Mouse (Mus musculus): ENCODE results near the gene Hectd3. TPM values are rescaled to one million over a fixed set of nuclear protein-coding genes. Genes with fewer than 3 reads are reported as not detected.

Hectd3 gene
- total RNA-seq (2021) = 10 to 100 TPM; 27.0 to 32.6 TPM
- long read RNA-seq, experiment 1, full-length matches to known transcripts = 15 of 25 reads
- long read RNA-seq, experiment 1, partial matches to known transcripts = 5 of 25 reads
- long read RNA-seq, experiment 1, other reads (novel, unspliced or antisense) = 5 of 25 reads
- long read RNA-seq, experiment 2, full-length matches to known transcripts = 34 of 52 reads
- long read RNA-seq, experiment 2, partial matches to known transcripts = 4 of 52 reads
- long read RNA-seq, experiment 2, other reads (novel, unspliced or antisense) = 14 of 52 reads

- no peak for DNase-seq (ENCODE audit: low spot score in 2 of 2)
These were observed at the start of gene Hectd3 for GRCm38 (mm10) chr4:116995131-116995797. TSS of gene Hectd3 (plus strand) at chr4:116995317.

- DNase-seq (ENCODE audit: low spot score in 2 of 2) = no peak
These were observed 43.5 kb upstream of the Hectd3 start for GRCm38 (mm10) chr4:116951642-116952041.

- DNase-seq (ENCODE audit: low spot score in 2 of 2) = no peak
These were observed 40.2 kb upstream of the Hectd3 start for GRCm38 (mm10) chr4:116954951-116955350.

GRCm38 (mm10) chr4:116976503-116976902 lies 18.6 kb upstream of the Hectd3 start:
- DNase-seq (ENCODE audit: low spot score in 2 of 2) = no peak

- no peak for DNase-seq (ENCODE audit: low spot score in 2 of 2)
These were observed 9.4 kb upstream of the Hectd3 start for GRCm38 (mm10) chr4:116985681-116986080.

- DNase-seq (ENCODE audit: low spot score in 2 of 2) = peak; percentile 38 to 75
These were observed 8.6 kb upstream of the Hectd3 start for GRCm38 (mm10) chr4:116986400-116987121.

- DNase-seq (ENCODE audit: low spot score in 2 of 2) = no peak
These were observed 8.0 kb upstream of the Hectd3 start for GRCm38 (mm10) chr4:116987122-116987456.

- no peak for DNase-seq (ENCODE audit: low spot score in 2 of 2)
These were observed 5.4 kb upstream of the Hectd3 start for GRCm38 (mm10) chr4:116989731-116990130.

GRCm38 (mm10) chr4:116991366-116991765 lies 3.8 kb upstream of the Hectd3 start:
- peak; percentile 36 to 56 for DNase-seq (ENCODE audit: low spot score in 2 of 2)

GRCm38 (mm10) chr4:116993672-116994621 lies 1.2 kb upstream of the Hectd3 start, which contains the start of gene Urod:
TSS of gene Urod (minus strand) at chr4:116994413.
- DNase-seq (ENCODE audit: low spot score in 2 of 2) = peak; percentile 73 to 90

- no peak for DNase-seq (ENCODE audit: low spot score in 2 of 2)
These were observed 650 bp downstream of the Hectd3 start for GRCm38 (mm10) chr4:116995798-116996135.

- DNase-seq (ENCODE audit: low spot score in 2 of 2) = no peak
These were observed 4.5 kb downstream of the Hectd3 start for GRCm38 (mm10) chr4:116999513-117000154.

GRCm38 (mm10) chr4:117001957-117002356 lies 6.8 kb downstream of the Hectd3 start:
- DNase-seq (ENCODE audit: low spot score in 2 of 2) = no peak

- DNase-seq (ENCODE audit: low spot score in 2 of 2) = peak in 1 of 2 experiments; percentile 32
These were observed 7.7 kb downstream of the Hectd3 start for GRCm38 (mm10) chr4:117002543-117003521.

- DNase-seq (ENCODE audit: low spot score in 2 of 2) = no peak
These were observed 9.5 kb downstream of the Hectd3 start for GRCm38 (mm10) chr4:117004649-117005048.

- DNase-seq (ENCODE audit: low spot score in 2 of 2) = no peak
These were observed 10.7 kb downstream of the Hectd3 start for GRCm38 (mm10) chr4:117005611-117006400.

GRCm38 (mm10) chr4:117007058-117007457 lies 11.9 kb downstream of the Hectd3 start:
- DNase-seq (ENCODE audit: low spot score in 2 of 2) = no peak

GRCm38 (mm10) chr4:117010231-117010630 lies 15.1 kb downstream of the Hectd3 start:
- no peak for DNase-seq (ENCODE audit: low spot score in 2 of 2)
